ENCODE assay signal across 8 mouse cellular contexts in genomic region chr7:35545881-35546280, GRCm38 (mm10). TPM values are rescaled to one million over a fixed set of nuclear protein-coding genes. Genes with fewer than 3 reads are reported as not detected.
DNase-seq lines count a peak whose midpoint lies in the region; ATAC-seq lines count a peak whose summit lies in the region.

No protein-coding gene starts in this region.

- no peaks in the 10 kb centered on the region for H3K4me1 ChIP-seq in hindbrain, embryonic 10.5 days (replicated peaks)
- no peaks in the 10 kb centered on the region for H3K4me1 ChIP-seq in hindbrain, embryonic 12.5 days
- H3K4me1 ChIP-seq in embryonic facial prominence, embryonic 10.5 days = no peaks in the 10 kb centered on the region

- no peak for ATAC-seq in hindbrain, embryonic 12.5 days (ENCODE audit: low FRiP score)

- no peak overlapping the region for H3K9ac ChIP-seq in hindbrain, embryonic 12.5 days

- H3K27ac ChIP-seq in hindbrain, embryonic 10.5 days = no peak overlapping the region
- H3K27ac ChIP-seq in hindbrain, embryonic 12.5 days = no peak overlapping the region
- H3K27ac ChIP-seq in embryonic facial prominence, embryonic 10.5 days (replicated peaks) = no peak overlapping the region

- no peaks in the 10 kb centered on the region for H3K27me3 ChIP-seq in hindbrain, embryonic 10.5 days (ENCODE audit: insufficient read depth, poor library complexity, severe bottlenecking)
- H3K27me3 ChIP-seq in hindbrain, embryonic 12.5 days = no peaks in the 10 kb centered on the region
- H3K27me3 ChIP-seq in embryonic facial prominence, embryonic 10.5 days (replicated peaks; ENCODE audit: low read depth, poor library complexity, severe bottlenecking) = no peaks in the 10 kb centered on the region

- no peak overlapping the region for H3K4me3 ChIP-seq in hindbrain, embryonic 10.5 days
- H3K4me3 ChIP-seq in hindbrain, embryonic 12.5 days = no peak overlapping the region
- H3K4me3 ChIP-seq in embryonic facial prominence, embryonic 10.5 days = no peak overlapping the region

- no peaks in the 10 kb centered on the region for H3K9me3 ChIP-seq in hindbrain, embryonic 10.5 days
- H3K9me3 ChIP-seq in hindbrain, embryonic 12.5 days (replicated peaks) = no peaks in the 10 kb centered on the region
- no peaks in the 10 kb centered on the region for H3K9me3 ChIP-seq in embryonic facial prominence, embryonic 10.5 days

- intact Hi-C loops in heart, postnatal 36 days (cut with DNase I) = loop anchor here (1.0 to 2.0 kb wide), 2 partner anchors 25 to 90 kb away; no protein-coding TSS in a partner anchor

- peaks cover 37% of the 10 kb centered on the region for H3K36me3 ChIP-seq in hindbrain, embryonic 10.5 days
- H3K36me3 ChIP-seq in hindbrain, embryonic 12.5 days = peaks cover 22% of the 10 kb centered on the region
- H3K36me3 ChIP-seq in embryonic facial prominence, embryonic 10.5 days (replicated peaks) = peaks cover 37% of the 10 kb centered on the region

- H3K4me2 ChIP-seq in hindbrain, embryonic 12.5 days (replicated peaks) = no peak overlapping the region

- WGBS in hindbrain, embryonic 10.5 days = 33% methylated on average over 4 of the region's 4 CpGs
- 38% methylated on average over 4 of the region's 4 CpGs for WGBS in hindbrain, embryonic 12.5 days
- 37% methylated on average over 4 of the region's 4 CpGs for WGBS in embryonic facial prominence, embryonic 10.5 days

- DNase-seq in hindbrain, embryonic 10.5 days (ENCODE audit: low spot score) = peak; percentile 60
- DNase-seq in adrenal gland, postnatal 14 days = peak; percentile 79
- peak; percentile 53 for DNase-seq in embryonic facial prominence, embryonic 10.5 days (ENCODE audit: low spot score)
- peak; percentile 40 to 45 for DNase-seq in heart, postnatal 36 days
- peak; percentile 32 to 45 for DNase-seq in layer of hippocampus, postnatal 36 days
- peak; percentile 69 for DNase-seq in lung, postnatal 14 days
- peak; percentile 41 to 44 for DNase-seq in right cerebral cortex, postnatal 36 days (ENCODE audit: low spot score in 2 of 2)

RNA-seq across cellular contexts. Expression of gene Tdrd12, which starts 8.3 kb away (rescaled TPM):
- polyA plus RNA-seq in hindbrain, embryonic 10.5 days (2016; fragmentation: Nextera tagmentation; extraction: Ambion mirVana) = 0.30 TPM in 1 of 2 replicates, not detected in the other
- 0.66 TPM in 1 of 2 replicates, not detected in the other for polyA plus RNA-seq in hindbrain, embryonic 12.5 days (2016; fragmentation: Nextera tagmentation; extraction: Ambion mirVana)
- total RNA-seq in adrenal gland, postnatal 14 days (2021) = not detected in 2 replicates
- 0.58 and 0.71 TPM in 2 replicates for polyA plus RNA-seq in embryonic facial prominence, embryonic 10.5 days (2016; fragmentation: Nextera tagmentation; extraction: Ambion mirVana)
- total RNA-seq in heart, postnatal 36 days (2021) = not detected
- total RNA-seq in layer of hippocampus, postnatal 36 days (2021) = under 1 TPM; 0.52 to 0.63 TPM

RNA-seq across cellular contexts. Expression of gene Nudt19, which starts 10.2 kb away (rescaled TPM):
- polyA plus RNA-seq in hindbrain, embryonic 10.5 days (2016; fragmentation: Nextera tagmentation; extraction: Ambion mirVana) = 41.8 and 48.7 TPM in 2 replicates
- 41.0 and 43.9 TPM in 2 replicates for polyA plus RNA-seq in hindbrain, embryonic 12.5 days (2016; fragmentation: Nextera tagmentation; extraction: Ambion mirVana)
- total RNA-seq in adrenal gland, postnatal 14 days (2021) = 56.6 and 59.6 TPM in 2 replicates
- 42.0 and 42.2 TPM in 2 replicates for polyA plus RNA-seq in embryonic facial prominence, embryonic 10.5 days (2016; fragmentation: Nextera tagmentation; extraction: Ambion mirVana)
- total RNA-seq in heart, postnatal 36 days (2021) = 10 to 100 TPM; 66.8 to 82.3 TPM
- 10 to 100 TPM; 65.2 to 73.8 TPM for total RNA-seq in layer of hippocampus, postnatal 36 days (2021)

RNA-seq across cellular contexts. Expression of gene Rgs9bp, which starts 39.5 kb away (rescaled TPM):
- polyA plus RNA-seq in hindbrain, embryonic 10.5 days (2016; fragmentation: Nextera tagmentation; extraction: Ambion mirVana) = 0.18 and 0.26 TPM in 2 replicates
- 0.12 and 0.16 TPM in 2 replicates for polyA plus RNA-seq in hindbrain, embryonic 12.5 days (2016; fragmentation: Nextera tagmentation; extraction: Ambion mirVana)
- total RNA-seq in adrenal gland, postnatal 14 days (2021) = 0.37 and 0.56 TPM in 2 replicates
- 0.24 and 0.28 TPM in 2 replicates for polyA plus RNA-seq in embryonic facial prominence, embryonic 10.5 days (2016; fragmentation: Nextera tagmentation; extraction: Ambion mirVana)
- total RNA-seq in heart, postnatal 36 days (2021) = under 1 TPM; 0.03 to 0.06 TPM
- total RNA-seq in layer of hippocampus, postnatal 36 days (2021) = under 1 TPM; 0.23 to 0.37 TPM

RNA-seq across cellular contexts. Expression of gene Ankrd27, which starts 40.2 kb away (rescaled TPM):
- polyA plus RNA-seq in hindbrain, embryonic 10.5 days (2016; fragmentation: Nextera tagmentation; extraction: Ambion mirVana) = 31.4 and 36.8 TPM in 2 replicates
- 30.3 and 32.1 TPM in 2 replicates for polyA plus RNA-seq in hindbrain, embryonic 12.5 days (2016; fragmentation: Nextera tagmentation; extraction: Ambion mirVana)
- 30.7 and 33.6 TPM in 2 replicates for total RNA-seq in adrenal gland, postnatal 14 days (2021)
- 44.1 TPM in 2 replicates for polyA plus RNA-seq in embryonic facial prominence, embryonic 10.5 days (2016; fragmentation: Nextera tagmentation; extraction: Ambion mirVana)
- 10 to 100 TPM; 11.2 to 13.0 TPM for total RNA-seq in heart, postnatal 36 days (2021)
- 10 to 100 TPM; 42.0 to 44.1 TPM for total RNA-seq in layer of hippocampus, postnatal 36 days (2021)
